Mouse (Mus musculus) 416B (cell line): ENCODE data around the gene Cwc27.
A peak's percentile ranks its signal among the peaks of the same experiment; 100 is the strongest.

Experiments
- DNase-seq: peaks from one replicate; pipeline ENCODE4 v3.0.0; 2011; ENCODE audit warnings: low read depth

Gene Cwc27

GRCm38 (mm10) chr13:104645778-104646425 lies 171.0 kb downstream of the Cwc27 start:
- DNase-seq: no peak

GRCm38 (mm10) chr13:104644185-104644584 lies 172.8 kb downstream of the Cwc27 start:
- no peak for DNase-seq

DNA sequence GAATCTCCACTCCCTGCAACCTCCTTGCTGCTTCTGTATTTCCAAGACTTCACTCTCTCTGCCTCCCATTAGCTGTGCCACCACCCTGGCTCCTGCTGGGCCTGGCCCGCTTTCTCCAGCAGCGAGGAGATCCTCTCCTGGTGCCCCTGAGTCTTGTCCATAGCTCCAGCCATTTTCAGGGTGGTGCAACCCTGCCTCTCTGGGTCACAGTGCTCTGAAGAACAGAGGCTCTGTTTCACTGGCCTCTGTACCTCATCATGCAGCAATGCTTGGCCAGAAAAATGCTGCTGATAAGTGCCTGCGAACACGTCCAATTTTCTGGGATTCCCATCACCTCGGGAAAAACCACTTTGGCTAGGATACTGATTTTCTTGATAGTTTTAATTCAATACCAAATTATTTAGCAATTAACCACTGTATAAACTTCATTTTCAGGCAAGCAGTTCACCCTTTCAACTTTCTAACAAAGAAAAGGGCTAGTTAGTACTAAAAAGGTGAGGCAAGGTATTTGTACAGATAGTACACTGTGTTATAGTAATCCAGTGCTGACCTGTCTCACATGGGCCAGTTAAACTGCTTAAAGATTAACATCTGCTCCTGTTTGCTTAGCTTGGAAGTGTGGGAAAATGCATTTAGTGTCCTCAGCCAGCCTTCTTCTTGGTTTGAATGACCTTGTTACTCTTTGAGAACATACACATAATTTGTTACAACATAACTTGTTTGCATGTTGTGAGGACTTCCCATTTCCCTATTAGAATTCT lies 176.1 kb downstream of the Cwc27 start:
- DNase-seq: no peak

- no peak for DNase-seq
These were observed 178.0 kb downstream of the Cwc27 start for GRCm38 (mm10) chr13:104638988-104639387.

DNA sequence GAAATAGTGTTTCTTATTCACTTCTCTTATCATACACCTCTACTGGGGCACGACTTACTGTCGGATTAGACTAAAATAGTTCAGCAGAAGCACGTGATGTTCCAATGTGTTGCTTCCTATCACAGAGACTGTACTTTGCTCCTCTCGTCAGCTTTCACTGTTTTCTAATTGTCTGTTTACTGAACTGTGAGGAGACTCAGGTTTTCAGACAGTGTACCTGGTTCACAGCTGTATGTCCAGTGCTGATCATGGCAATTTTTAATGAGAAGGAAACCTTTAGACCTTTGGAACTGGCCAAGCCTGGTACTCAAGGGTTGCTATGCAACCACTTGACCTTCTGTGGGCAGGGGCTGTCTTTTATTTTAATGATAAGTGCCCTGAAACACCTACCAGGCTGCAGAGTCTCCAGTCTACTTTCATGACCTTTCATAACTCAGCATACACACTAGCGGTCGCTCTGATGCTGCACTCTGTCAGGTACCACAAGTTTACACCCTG lies 180.9 kb downstream of the Cwc27 start:
- DNase-seq: no peak

- DNase-seq: no peak
These were observed 182.2 kb downstream of the Cwc27 start for GRCm38 (mm10) chr13:104634708-104635107.

DNA sequence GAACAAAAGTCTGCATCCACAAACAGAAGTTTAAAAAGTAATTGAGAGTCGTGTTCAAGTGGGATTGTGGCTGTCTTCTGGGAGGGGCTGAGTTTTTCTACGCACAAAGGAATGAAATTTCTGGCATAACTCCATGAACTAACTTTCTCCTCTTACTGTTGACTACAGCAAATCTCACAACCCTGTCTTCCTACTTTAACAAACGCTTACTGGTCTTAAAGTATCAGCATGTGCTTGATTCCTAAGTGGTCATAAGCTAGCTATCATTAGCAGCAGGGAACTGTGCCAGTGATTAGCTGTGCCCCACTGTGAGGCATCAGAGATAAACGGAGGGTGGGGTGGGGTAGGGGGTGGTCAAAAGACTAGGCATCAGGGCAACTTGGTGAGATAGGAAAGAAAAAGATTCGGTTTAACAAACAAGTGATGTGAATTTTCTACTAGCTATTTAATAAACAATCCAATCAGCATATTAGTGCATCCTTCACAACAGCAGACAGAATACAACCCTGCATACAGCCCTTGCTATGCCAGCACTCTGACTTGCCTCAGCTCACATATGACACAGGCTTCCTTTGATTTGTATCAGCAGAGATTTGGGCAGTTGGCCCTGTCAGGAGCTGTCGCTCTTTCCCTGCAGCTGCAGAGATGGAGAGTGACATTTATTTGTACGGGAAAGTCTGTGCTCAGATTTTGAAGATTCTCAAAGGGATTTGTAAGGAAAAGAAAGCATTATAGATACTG lies 184.3 kb downstream of the Cwc27 start:
- DNase-seq: no peak

DNA sequence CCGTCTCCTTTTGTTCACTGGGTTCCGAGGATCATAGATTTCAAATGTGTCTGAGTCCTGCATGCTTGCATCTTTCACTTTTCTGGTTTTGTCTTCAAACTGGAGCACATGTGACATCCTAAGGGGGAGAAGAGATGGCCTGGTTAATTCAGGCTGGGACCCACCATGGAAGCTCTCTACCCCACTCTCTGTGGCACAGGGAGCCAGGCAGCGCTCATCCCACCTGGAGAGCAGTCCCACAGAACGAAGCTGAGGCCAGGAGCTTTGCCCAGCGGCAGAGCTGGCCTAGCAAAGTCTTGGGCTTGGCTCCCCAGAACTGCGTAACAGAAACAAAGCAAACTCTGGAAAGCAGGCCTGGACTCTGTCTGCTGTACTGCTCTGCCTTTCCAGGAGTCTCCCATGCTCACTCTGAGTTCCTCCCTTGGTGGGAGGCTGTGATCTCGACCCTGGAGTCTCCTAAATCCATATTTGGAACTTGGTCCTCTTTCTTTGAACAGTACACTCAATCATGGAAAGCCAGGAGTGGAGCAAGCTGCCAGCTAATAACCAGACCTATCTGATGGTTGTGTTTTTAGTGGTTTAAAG lies 185.2 kb downstream of the Cwc27 start:
- DNase-seq: no peak

DNA sequence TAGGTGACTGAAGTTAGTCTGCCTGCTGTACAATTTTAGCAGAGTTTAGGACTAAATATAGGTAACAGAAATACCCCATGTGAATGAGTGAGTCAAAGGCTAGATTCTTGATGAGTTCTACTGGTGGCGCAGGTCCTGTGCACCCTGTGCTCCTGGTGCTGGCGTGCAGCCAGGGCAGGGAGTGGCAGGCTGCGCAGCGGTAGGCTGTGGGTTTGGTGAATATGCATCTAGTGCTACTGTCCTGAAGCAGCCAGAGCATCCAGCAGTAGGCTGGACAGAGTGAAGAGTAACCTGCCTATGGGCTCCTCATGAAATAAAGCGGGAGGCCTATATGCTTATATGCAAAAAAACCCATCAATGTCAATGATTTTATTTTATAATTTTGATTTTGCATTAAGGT lies 186.1 kb downstream of the Cwc27 start:
- DNase-seq: no peak

GRCm38 (mm10) chr13:104629621-104630020 lies 187.3 kb downstream of the Cwc27 start:
- no peak for DNase-seq

DNA sequence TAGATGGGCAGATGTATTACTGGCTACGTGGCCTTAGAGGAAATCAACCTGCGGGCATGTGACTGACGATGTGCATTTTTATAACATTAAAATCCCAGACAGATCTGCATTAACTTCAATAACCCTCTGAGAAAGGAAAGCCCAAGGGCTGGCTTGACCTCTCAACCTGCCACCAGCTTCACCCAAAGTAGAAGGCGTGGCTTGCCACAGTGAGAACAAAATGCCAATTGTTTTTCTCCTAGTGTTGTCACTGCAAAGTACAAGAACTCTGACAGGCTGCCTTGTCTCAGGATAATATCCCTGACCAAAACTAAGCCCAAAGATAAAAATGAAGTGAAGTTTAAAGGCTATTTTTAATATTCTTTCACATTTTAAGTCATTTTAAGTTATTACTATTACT lies 188.9 kb downstream of the Cwc27 start:
- DNase-seq: no peak

GRCm38 (mm10) chr13:104627169-104627909 lies 189.6 kb downstream of the Cwc27 start:
- DNase-seq: no peak

GRCm38 (mm10) chr13:104623130-104623891 lies 193.6 kb downstream of the Cwc27 start:
- DNase-seq: no peak

GRCm38 (mm10) chr13:104622102-104622743 lies 194.7 kb downstream of the Cwc27 start:
- peak; percentile 73 for DNase-seq

DNA sequence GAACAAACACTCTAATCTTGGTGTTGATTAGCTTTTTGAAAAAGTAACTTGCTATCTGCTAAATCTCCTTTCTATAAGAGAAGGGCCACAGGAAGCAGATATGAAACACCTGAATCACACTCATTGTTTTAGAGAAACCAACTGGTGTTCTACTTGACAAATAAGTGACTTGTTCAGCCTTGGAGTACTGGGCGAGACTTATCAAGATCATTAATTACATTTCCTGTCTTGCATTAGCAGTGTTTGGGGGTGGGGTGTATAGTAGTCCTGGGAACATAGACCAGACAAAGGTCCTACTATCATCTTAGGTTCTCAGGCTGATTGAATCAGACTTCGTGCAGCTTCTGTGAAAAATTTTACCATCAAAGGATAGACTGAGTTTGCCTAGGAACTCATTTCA lies 196.5 kb downstream of the Cwc27 start:
- DNase-seq: no peak

DNA sequence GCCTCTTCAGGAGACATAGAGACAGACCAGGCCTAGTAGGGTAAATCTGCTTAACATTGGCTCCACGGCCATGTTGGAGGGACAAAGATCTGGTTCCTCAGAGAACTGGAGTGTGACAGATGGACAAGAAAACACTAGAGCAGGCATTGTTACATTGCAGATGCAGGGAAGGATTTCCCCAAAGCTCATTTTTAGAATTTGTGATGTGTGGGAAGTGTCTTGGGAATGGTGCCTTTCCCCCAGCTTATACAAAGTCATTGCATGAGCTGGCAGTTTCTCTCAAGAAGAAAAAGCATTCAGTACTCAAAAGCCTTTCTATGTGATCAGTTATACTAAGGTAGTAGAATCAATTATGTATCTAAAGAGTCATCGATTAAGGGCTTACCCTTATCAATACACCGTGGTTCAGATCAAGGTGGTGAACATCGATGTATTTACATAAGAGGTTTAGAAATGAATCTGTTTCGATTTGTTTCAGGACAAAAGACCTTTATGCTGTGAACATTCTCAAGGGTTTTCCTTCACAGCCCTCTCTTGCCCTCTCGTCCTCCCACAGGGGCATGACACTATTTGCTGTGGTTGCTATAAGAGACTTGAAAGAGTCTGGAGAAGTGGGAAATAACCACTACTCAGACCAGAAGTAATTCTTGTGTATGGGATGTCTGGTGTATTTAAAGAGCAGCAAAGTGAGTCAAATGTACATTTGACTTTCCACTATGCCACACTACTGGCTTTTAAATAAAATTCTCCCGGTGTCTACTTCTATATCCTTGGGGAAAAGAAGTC lies 197.2 kb downstream of the Cwc27 start:
- no peak for DNase-seq

GRCm38 (mm10) chr13:104617201-104617600 lies 199.7 kb downstream of the Cwc27 start:
- DNase-seq: no peak

GRCm38 (mm10) chr13:104615999-104616810 lies 200.7 kb downstream of the Cwc27 start:
- DNase-seq: no peak

DNA sequence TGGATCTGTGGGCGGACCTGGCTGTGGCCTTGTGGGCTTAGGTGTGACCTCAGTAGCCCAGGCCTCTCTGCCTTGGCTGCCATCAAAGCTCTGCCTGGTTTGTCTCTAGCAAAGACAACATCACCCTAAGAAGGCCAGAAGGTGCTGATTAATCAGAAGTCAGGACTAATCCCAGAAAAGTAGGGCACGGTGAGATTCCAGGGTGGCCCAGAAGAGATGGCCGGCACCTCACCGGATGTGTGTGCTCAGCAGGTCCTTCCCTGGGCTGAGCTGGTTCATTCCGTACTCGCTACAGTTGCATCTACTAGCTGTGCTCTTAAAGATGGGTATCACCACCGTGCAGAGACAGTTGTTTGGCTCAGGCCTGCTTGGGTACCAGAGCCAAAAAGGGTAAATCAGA lies 201.8 kb downstream of the Cwc27 start:
- no peak for DNase-seq
